ENCODE assay signal across 27 mouse cellular contexts in genomic region chr7:81311581-81311980, GRCm38 (mm10).
"Had no signal": no experiment of that assay in that cellular context is flagged by ENCODE, and none has a peak within 500 bp of the region (broad histone marks: within the 10 kb centered on the region; RNA-seq: fewer than 3 reads in every experiment).

No protein-coding gene starts in this region.

- H3K9me3 ChIP-seq: heart, embryonic 15.5 days; hindbrain, embryonic 13.5 days; hindbrain, embryonic 15.5 days; kidney, embryonic 15.5 days; limb, embryonic 13.5 days; limb, embryonic 15.5 days; liver, embryonic 13.5 days; liver, embryonic 15.5 days had no signal

- H3K36me3 ChIP-seq: heart, embryonic 13.5 days; heart, embryonic 15.5 days; hindbrain, embryonic 13.5 days; hindbrain, embryonic 15.5 days; kidney, embryonic 15.5 days; limb, embryonic 13.5 days; limb, embryonic 15.5 days; liver, embryonic 13.5 days; liver, embryonic 15.5 days had no signal

- DNase-seq: gastrocnemius, postnatal 14 days; gastrocnemius, postnatal 36 days; heart, postnatal 14 days; heart, postnatal 36 days; kidney, adult 11 months; kidney, adult 2 months; kidney, adult 9 months; kidney, postnatal 14 days; kidney, postnatal 36 days; layer of hippocampus, adult 9-11 months; layer of hippocampus, postnatal 36 days; left cerebral cortex, postnatal 4 days; liver, embryonic 13.5 days had no signal

- H3K4me3 ChIP-seq: heart, adult 2 months; heart, embryonic 13.5 days; heart, embryonic 15.5 days; hindbrain, embryonic 13.5 days; hindbrain, embryonic 15.5 days; kidney, embryonic 15.5 days; limb, embryonic 13.5 days; limb, embryonic 15.5 days; liver, embryonic 13.5 days; liver, embryonic 15.5 days had no signal

- H3K4me2 ChIP-seq: heart, embryonic 11.5 days; heart, embryonic 13.5 days; heart, embryonic 15.5 days; hindbrain, embryonic 13.5 days; hindbrain, embryonic 15.5 days; kidney, embryonic 15.5 days; limb, embryonic 13.5 days; limb, embryonic 15.5 days; liver, embryonic 11.5 days; liver, embryonic 13.5 days; liver, embryonic 15.5 days had no signal

- H3K27ac ChIP-seq: heart, adult 2 months; heart, embryonic 13.5 days; heart, embryonic 15.5 days; hindbrain, embryonic 13.5 days; hindbrain, embryonic 15.5 days; hindbrain, postnatal 0 days; kidney, embryonic 15.5 days; kidney, postnatal 0 days; limb, embryonic 13.5 days; limb, embryonic 15.5 days; liver, embryonic 13.5 days; liver, embryonic 15.5 days had no signal

- H3K9ac ChIP-seq: heart, embryonic 13.5 days; heart, embryonic 15.5 days; hindbrain, embryonic 13.5 days; hindbrain, embryonic 15.5 days; kidney, embryonic 15.5 days; limb, embryonic 13.5 days; limb, embryonic 15.5 days; liver, embryonic 13.5 days; liver, embryonic 15.5 days had no signal

- H3K4me1 ChIP-seq: hindbrain, embryonic 13.5 days; hindbrain, embryonic 15.5 days; kidney, embryonic 15.5 days; limb, embryonic 13.5 days; limb, embryonic 15.5 days; liver, embryonic 13.5 days; liver, embryonic 15.5 days had no signal

- H3K27me3 ChIP-seq: heart, embryonic 13.5 days; heart, embryonic 15.5 days; hindbrain, embryonic 13.5 days; hindbrain, embryonic 15.5 days; kidney, embryonic 15.5 days; limb, embryonic 13.5 days; limb, embryonic 15.5 days; liver, embryonic 13.5 days; liver, embryonic 15.5 days had no signal

- ATAC-seq: hindbrain, postnatal 0 days; intestine, embryonic 16.5 days had no signal
